Mouse (Mus musculus): Measurements from ENCODE around the gene Tnfaip8l3. TPM values are rescaled to one million over a fixed set of nuclear protein-coding genes. Genes with fewer than 3 reads are reported as not detected.

The Tnfaip8l3 gene
- polyA plus RNA-seq, 1 experiment from 2014 or later, result 0.53 TPM

- no peak overlapping the region for H3K27ac ChIP-seq
- no peak overlapping the region for H3K9ac ChIP-seq
- H3K4me1 ChIP-seq (replicated peaks), result no peaks in the 10 kb centered on the region
- H3K9me3 ChIP-seq (replicated peaks), result no peaks in the 10 kb centered on the region
- H3K4me2 ChIP-seq, result no peak overlapping the region
- 35% methylated on average over 3 of the region's 3 CpGs for WGBS
- no peaks in the 10 kb centered on the region for H3K36me3 ChIP-seq
- ATAC-seq (replicated peaks; ENCODE audit: insufficient number of reproducible peaks, insufficient read depth, low FRiP score, low read depth), result no peak
- 0 out of 2 replicates have a peak, but pooled peaks cover 7% of the 10 kb centered on the region for H3K27me3 ChIP-seq
- no peak overlapping the region for H3K4me3 ChIP-seq
Measured at GRCm38 (mm10) chr9:53986972-53987371, 81.2 kb downstream of the Tnfaip8l3 start.

- Histone ChIP-seq H3K27me3 (0 out of 2 replicates have a peak, but pooled peaks cover 7% of the 10 kb centered on the region), H3K27ac (no peak overlapping the region), H3K9ac (no peak overlapping the region), H3K36me3 (no peaks in the 10 kb centered on the region), H3K4me3 (no peak overlapping the region), H3K9me3 (replicated peaks) (no peaks in the 10 kb centered on the region), H3K4me1 (replicated peaks) (no peaks in the 10 kb centered on the region), H3K4me2 (no peak overlapping the region)
- 35% methylated on average over 9 of the region's 9 CpGs for WGBS
- no peak for ATAC-seq (replicated peaks; ENCODE audit: insufficient number of reproducible peaks, insufficient read depth, low FRiP score, low read depth)
Measured at GRCm38 (mm10) chr9:53984868-53985267, 83.3 kb downstream of the Tnfaip8l3 start.

- peak; percentile 70; the same call in 1 of the 2 replicates for ATAC-seq (replicated peaks; ENCODE audit: insufficient number of reproducible peaks, insufficient read depth, low FRiP score, low read depth)
- no peak within 1 kb of the TSS for H3K9ac ChIP-seq
- H3K9me3 ChIP-seq (replicated peaks), result no peaks in the 10 kb centered on the region
- peak within 1 kb of the TSS; percentile 82 for H3K4me2 ChIP-seq
- 1% methylated on average over 35 of the region's 36 CpGs for WGBS
- no peak within 1 kb of the TSS for H3K27ac ChIP-seq
- H3K27me3 ChIP-seq, result peaks cover 48% of the 10 kb centered on the region
- peak within 1 kb of the TSS; percentile 51 for H3K4me3 ChIP-seq
- H3K4me1 ChIP-seq (replicated peaks), result peaks cover 10% of the 10 kb centered on the region
- H3K36me3 ChIP-seq, result no peaks in the 10 kb centered on the region
Measured at GRCm38 (mm10) chr9:53975122-53975518, 93.1 kb downstream of the Tnfaip8l3 start, which contains the start of gene Elmod1. Gene Elmod1 (minus strand): TSS chr9:53975301.

- Histone ChIP-seq H3K4me1 (replicated peaks) (peaks cover 10% of the 10 kb centered on the region), H3K27me3 (peaks cover 48% of the 10 kb centered on the region)
Measured at GRCm38 (mm10) chr9:53974328-53975121, 93.7 kb downstream of the Tnfaip8l3 start.

GRCm38 (mm10) chr9:53973929-53974327, 94.3 kb downstream of the Tnfaip8l3 start:
- WGBS, result 26% methylated on average over 13 of the region's 13 CpGs
- no peaks in the 10 kb centered on the region for H3K9me3 ChIP-seq (replicated peaks)
- ATAC-seq (replicated peaks; ENCODE audit: insufficient number of reproducible peaks, insufficient read depth, low FRiP score, low read depth), result no peak
- peak overlapping the region; percentile 82 for H3K4me2 ChIP-seq
- H3K4me3 ChIP-seq, result peak overlapping the region; percentile 51; the same call in 1 of the 2 replicates
- peaks cover 48% of the 10 kb centered on the region for H3K27me3 ChIP-seq
- no peaks in the 10 kb centered on the region for H3K36me3 ChIP-seq
- H3K27ac ChIP-seq, result no peak overlapping the region
- H3K4me1 ChIP-seq (replicated peaks), result peaks cover 10% of the 10 kb centered on the region
- H3K9ac ChIP-seq, result no peak overlapping the region

More at GRCm38 (mm10) chr9:53974328-53975121, 93.7 kb downstream of the Tnfaip8l3 start:
- H3K9me3 ChIP-seq (replicated peaks), result no peaks in the 10 kb centered on the region
- H3K4me3 ChIP-seq, result peak overlapping the region; percentile 51
- 0 out of 2 replicates have a peak, but pooled peaks have one; percentile 35 for ATAC-seq (replicated peaks; ENCODE audit: insufficient number of reproducible peaks, insufficient read depth, low FRiP score, low read depth)
- no peak overlapping the region for H3K9ac ChIP-seq
- H3K4me2 ChIP-seq, result peak overlapping the region; percentile 82
- no peaks in the 10 kb centered on the region for H3K36me3 ChIP-seq
- no peak overlapping the region for H3K27ac ChIP-seq
- 1% methylated on average over 42 of the region's 42 CpGs for WGBS

Other genes starting within 250 kb of the Tnfaip8l3 start
- gene Sln, start 218.2 kb downstream of the Tnfaip8l3 start, polyA plus RNA-seq (2015; fragmentation: Nextera tagmentation; extraction: Ambion mirVana), result 122 and 142 TPM in 2 replicates
- 0.11 and 0.28 TPM in 2 replicates for gene Elmod1, start 93.1 kb downstream of the Tnfaip8l3 start, polyA plus RNA-seq (2015; fragmentation: Nextera tagmentation; extraction: Ambion mirVana)
- not detected in 2 replicates for gene Cyp19a1, start 199.7 kb upstream of the Tnfaip8l3 start, polyA plus RNA-seq (2015; fragmentation: Nextera tagmentation; extraction: Ambion mirVana)
- not detected in 2 replicates for gene Gldn, start 218.1 kb upstream of the Tnfaip8l3 start, polyA plus RNA-seq (2015; fragmentation: Nextera tagmentation; extraction: Ambion mirVana)

Measured in heart, embryonic 15.5 days (tissue).